Mouse (Mus musculus) embryonic fibroblast, embryonic 13.5 days (primary cell): ENCODE measurements around the gene Zfp212.

ENCODE experiments used
- CTCF ChIP-seq: IDR thresholded peaks from 2 replicates; pipeline ENCODE4 v1.5.1; 2011; ENCODE audit warnings: mild to moderate bottlenecking, control low read depth, low read length, moderate library complexity, borderline replicate concordance; ENCODE audit not compliant: insufficient read depth
- POLR2A ChIP-seq: IDR thresholded peaks from 2 replicates; pipeline ENCODE4 v1.6.1; 2011; ENCODE audit warnings: low read depth, mild to moderate bottlenecking, control low read depth, low read length, moderate library complexity

- no peak for TF ChIP-seq POLR2A
- TF ChIP-seq CTCF: no peak
Observed at GRCm38 (mm10) chr6:47974599-47974998, 54.3 kb downstream of the Zfp212 start.
